Mouse (Mus musculus) spleen, postnatal 14 days (tissue): Measurements from ENCODE around the gene Chpt1.
"Not testable (repeated sequence)": the region's sequence is repeated elsewhere in the genome, so short reads cannot be mapped to it uniquely, and the experiment has no call there.

ENCODE experiments used
- DNase-seq, 2 experiments: peaks; one replicate each; pipeline ENCODE4 v3.0.0; 2021 to 2022; ENCODE audit warnings: low spot score in 2 of 2

The Chpt1 gene

DNA sequence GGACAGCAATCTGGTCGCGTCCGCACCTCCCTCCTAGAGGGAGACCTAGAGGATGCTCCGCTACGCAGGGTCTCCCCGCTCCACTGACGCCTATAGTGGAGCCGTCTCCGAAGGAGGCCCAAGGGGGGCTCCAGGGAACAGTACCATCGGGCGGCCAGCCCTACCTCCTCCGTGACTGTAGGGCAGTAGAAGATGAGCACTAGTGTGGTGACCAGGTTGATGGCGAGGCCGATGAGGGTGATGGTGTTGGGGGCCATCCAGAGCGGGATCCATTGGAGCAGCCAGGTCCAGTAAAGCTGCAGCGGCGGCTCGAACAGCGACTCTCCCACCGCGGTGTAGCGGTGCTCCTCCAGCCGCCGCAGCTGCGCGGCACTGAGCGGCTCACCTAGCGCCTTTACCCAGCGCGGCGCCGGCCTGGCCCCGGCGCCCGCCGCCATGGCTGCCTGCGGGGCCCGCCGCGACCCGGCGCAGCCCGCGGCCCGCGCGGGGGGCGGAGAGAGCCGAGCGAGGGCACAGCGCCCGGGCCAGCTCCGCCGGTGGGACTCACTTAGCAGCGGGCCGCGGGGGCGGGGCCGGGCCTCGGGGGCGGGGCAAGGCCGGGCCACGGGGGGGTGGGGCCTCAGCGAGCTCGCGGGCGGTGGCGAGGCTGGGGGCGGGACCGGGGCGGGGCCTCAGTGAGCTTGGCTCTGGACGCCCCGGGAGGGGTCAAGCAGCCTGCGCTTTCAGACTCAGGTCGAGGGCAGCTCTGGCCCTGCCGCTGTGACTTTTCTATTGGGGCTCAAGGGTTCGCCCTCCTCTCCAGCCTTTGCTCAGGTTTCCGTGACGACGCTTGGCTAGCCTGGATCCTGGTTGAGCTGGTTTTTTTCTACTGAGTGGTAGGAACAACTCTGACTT lies at the start of gene Chpt1:
Gene Chpt1, minus strand, starts transcription at position 653 of the 894 bp plus-strand sequence.
- DNase-seq = peak; percentile 64 to 73

DNA sequence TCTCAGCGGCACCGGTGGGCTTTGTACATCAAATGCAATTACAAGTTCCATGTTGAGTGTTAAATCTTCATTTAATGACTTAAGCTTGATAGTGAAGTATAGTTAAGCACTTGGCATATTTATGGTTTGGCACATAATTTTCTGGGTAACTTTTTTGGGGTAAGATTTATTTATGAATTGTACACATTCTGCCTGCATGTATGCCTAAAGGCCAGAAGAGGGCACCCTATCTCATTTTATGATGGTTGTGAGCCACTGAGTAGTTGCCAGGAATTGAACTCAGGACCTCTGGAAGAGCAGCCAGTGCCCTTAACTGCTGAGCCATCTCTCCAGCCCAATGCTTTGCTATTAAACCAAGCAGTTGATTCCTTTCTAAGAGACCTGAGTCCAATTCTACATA lies 48.9 kb upstream of the Chpt1 start:
- DNase-seq = no peak

DNA sequence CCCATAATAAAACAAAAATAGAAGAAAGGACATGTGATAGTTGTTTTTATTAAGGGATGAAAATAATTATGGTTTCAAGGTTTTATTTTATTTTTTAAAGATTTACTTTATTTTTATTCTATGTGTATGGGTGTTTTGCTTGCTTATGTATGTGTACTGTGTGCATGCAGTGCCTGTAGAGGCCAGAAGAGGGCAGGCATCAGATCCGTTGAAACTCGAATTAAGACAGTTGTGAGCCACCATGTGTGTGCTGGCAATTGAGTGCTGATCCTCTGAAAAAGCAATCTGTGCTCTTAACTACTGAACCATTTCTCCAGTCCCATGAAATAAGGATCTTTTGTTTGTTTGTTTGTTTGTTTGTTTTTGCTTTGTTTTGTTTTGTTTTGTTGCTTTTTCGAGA lies 46.4 kb upstream of the Chpt1 start:
- DNase-seq = no peak

DNA sequence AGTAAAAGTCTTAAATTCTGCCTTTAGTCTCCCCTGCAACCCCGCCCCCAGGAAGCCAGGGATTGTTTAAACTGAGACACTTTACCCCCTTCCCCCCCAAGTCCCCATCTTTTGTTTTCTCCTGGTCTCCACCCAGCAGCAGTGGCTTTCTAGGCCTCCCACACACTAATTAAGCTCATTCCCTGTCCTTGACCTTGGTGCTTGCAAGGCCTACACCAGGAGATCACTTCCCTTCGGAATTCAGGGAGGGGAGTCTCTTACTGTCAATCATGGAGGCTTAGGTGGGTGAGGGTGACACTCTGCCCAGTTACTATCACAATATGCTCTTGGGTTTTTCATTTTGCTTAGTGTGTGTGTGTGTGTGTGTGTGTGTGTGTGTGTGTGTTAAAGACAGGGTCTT lies 43.8 kb upstream of the Chpt1 start:
- DNase-seq = no peak

DNA sequence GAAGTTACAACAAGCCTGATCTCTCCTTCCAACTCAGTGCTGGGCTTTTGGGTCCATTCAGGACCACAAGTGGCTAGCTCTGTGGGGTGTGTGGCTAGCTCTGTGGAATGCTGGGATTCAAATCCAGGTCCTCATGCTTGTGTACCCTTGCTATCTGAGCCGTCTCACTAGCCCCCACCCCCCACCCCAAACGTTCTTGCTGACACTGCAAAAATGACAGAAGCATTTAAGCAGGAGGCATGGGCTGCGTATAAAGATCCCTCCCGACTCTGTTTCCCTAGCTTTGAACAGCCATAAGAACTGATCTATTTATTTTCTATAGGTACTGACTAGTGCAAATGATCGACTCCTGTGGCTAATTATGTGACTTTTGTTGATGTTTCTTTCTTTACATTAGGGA lies 26.8 kb upstream of the Chpt1 start:
- DNase-seq = no peak

DNA sequence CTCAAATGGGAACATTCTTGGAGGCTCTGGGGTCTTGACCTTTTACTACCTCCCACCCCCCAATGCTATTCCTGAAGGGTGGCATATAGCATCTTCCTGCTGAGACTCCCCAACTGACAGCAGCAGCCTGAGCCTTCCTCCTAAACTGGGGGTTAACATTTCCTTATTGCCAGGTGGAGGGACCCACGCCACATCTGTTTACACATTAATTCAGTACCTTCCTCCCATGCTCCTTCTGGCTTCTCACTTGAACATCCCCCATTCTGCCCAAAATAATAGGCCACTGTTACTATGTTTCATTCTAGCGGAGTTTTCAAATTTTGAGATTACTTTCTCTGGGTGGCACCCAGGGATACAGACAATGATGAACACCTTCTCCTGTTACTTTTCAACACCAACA lies 20.1 kb upstream of the Chpt1 start:
- DNase-seq = no peak

DNA sequence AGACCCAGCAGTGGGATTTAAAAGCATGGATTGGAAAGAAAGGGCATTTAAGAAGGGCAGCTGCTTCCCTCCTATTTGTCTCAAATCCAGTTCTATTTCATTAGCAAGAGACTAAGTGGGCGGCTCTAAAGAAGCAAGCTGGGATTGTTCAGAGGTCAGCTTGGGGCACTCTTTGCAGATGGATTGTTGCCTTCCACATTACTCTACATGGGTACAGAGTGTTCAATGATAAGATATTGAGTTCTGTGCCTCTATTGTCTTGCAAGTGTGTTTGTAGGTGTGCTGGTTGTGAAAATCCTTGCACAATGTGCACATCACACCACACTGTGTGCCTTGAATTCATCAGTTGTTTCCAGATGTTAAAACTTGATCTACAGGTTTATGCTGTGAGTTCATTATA lies 19.3 kb upstream of the Chpt1 start:
- DNase-seq = no peak

DNA sequence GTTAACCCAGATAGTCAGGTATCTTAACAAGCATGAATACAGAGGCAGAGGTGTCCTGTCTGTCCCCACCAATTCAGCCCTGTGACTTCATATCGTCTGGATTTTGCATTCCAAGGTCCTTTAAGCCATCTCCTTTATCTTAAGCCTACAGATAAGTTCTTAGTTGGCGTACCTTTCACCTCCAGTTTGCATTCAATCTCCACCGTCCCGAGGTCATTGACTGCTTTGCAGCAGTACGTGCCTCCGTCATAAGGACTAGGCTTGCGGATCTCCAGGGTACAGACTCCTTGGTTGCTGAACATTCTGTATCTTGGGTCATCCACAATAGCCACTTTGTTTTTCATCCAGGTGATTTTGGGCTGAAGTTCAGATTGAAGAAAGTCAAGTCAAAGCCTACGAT lies 18.9 kb upstream of the Chpt1 start:
- no peak for DNase-seq

DNA sequence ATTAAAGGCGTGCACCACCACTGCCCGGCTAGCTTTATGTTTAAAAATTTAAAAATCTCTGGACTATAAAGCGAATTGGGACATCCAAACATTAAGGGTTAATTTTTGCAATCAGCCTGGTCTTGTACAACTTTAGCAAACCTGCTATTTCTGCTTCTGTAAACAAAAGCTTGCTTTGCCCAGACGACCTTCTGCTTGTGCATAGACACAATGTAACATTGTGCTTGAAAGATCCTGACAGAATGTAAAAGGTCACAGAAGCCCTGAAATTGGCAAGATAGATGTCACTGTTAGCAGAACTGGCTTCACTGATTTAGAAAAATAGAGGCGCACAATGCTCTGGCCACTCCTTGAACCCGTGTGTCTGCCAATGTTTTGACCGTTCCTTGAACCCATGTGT lies 11.2 kb upstream of the Chpt1 start:
- not testable (repeated sequence) for DNase-seq

DNA sequence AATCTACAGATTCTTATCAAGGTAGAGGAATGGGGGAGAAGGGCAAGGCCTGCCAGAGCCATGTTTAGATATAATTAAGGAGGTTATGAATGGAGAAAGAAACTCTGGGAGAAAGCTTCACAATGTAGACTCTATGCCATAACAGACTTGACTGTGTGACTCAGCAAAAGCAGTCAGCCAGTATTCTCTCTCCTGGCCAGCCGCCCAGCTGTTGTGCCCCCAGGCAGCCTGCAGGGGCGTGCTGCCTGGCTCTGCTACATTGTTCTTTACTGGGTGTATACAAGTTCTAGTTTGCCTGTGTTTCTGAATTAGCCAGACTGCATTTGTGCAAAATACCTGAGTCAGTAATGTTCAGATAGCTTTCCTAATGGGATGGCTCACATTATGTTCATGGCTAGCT lies 10.6 kb upstream of the Chpt1 start:
- peak in 1 of 2 experiments; percentile 8 for DNase-seq

DNA sequence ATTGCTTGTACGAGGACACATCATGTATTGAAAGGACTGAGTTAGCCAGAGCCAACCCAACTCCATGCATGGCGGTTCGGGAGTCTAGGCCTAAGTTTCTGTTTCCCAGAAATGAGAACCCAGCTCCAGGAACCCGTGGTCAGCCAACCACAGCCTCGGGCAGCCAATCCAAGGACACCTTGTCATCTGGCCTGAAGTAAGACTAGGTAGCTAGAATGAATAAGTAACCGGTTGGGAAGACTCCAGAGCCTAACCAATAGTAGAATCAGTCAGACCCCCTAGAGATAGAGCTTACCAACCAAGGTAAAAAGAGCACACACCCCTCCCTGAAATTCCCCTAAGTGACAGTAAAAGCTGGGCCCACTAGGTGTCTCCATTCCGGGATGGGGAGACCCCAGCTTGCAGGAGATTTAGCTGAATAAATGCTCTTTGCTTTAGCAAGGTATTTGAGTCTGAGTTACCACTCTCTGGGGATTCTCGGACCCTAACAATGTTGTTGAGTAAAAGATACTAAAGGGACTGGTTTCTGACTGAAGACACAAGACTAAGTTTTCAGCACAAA lies 9.8 kb upstream of the Chpt1 start:
- DNase-seq = no peak

DNA sequence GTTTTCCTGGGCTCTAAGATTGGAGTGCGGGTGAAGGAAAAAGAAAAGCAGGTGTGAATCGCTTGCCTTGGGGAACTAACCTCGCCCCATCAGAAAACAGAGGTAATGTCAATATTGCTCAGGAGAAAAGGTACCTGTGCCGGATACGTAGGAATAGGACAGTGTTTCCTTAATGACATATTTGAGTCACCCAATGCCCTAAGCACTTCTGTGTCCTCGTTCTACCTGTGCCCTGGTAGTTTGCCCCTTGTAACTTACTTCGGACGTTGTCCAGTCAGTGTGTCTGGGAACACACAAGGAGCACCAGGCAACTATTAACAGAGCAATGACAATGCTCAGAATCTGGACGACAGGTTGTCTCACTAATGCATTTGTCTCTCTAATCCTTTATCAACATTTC lies 7.5 kb upstream of the Chpt1 start:
- no peak for DNase-seq

DNA sequence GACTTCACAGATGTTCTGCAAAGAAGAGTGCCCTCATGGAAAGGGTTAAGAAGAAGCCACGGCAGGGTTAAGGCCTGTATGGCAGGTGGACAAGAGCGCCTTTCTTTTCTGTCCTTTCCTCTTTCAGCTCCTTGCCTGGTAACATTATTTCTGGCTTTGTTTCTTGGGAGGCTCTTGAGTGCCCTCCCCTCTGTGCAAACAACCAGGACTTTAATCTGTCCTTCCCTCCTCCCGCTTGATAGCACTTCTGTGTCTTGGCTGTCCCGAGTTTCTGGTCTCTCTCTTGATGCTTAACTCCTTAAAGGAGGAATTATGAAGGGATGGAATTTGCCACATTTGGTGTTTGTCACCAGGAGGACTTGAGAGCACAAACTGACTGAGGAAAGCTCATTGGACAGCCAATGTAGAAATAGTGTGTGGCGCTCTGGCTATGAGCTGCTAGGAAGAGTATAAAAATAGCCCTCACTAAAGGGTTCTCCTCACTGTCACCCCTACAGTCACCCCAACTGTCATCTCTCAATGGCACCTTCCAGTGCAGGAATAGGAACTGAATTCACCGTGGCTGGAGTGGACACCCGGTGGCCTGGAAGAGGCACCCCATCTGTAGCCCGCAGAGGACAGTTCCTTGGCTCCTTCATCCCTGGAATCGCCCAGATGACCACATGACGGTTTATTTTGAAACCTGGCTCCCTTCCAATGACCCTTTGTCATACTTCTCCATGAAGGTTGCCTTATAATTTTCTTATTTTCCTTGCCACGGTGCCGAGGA lies 6.8 kb upstream of the Chpt1 start:
- DNase-seq = no peak

DNA sequence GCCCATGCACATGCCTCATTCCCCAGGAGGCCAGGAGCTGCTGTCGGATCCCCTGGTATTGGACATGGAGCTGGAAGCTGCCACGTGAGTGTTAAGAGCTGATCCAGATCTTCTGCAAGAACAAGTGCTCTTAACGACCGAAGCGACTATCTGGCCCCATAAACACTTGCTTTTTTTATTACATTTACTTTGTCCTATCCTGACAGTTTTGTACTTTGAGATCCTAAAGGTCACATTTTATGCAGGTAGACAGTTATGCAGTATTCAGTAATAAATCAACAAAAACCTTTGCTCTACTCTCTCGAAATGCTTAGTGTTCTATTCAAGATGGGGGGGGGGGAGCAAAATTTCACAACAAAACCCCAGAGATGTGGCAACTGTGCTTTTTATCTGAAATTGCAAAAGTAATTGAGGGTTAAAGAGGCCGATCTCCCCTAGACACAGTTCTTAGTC lies 3.8 kb upstream of the Chpt1 start:
- no peak for DNase-seq

DNA sequence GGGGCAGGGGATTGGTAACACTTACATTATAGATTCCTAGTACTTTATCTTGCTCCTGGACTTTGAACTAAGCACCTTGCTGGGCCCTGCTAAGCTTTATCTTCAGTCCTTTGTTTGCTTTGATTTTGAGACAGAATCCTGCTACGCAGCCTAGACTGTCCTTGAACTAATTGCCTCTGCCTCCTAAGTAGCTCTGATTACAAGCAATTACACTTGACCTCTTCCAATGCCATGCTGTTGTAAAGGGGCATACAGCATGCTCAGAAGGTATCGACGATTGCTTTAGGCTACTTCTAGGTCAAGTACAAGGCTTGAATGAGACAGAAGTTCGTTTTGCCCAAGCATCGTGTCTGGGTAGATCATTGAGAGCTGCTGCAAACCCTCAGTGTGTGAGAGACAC lies 1.4 kb upstream of the Chpt1 start:
- DNase-seq = no peak

DNA sequence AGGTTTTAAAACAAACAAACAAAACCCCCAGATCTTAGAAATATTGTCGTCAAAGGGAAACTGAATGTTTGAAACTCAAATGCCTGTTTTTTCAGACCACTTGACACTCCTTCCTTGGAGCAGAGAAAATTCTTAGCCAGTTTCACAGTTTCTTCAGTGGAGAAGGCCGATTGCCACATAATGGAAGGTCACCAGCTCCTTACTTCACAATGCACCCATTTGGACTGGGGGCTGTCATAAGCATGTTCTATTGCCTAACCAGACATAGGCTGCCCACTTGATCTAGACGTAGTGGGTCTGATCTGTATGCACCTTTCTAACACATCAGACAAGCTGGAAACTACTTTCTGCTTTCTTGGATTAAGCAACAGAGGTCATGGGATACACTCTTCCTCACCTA lies 608 bp upstream of the Chpt1 start:
- DNase-seq = no peak

DNA sequence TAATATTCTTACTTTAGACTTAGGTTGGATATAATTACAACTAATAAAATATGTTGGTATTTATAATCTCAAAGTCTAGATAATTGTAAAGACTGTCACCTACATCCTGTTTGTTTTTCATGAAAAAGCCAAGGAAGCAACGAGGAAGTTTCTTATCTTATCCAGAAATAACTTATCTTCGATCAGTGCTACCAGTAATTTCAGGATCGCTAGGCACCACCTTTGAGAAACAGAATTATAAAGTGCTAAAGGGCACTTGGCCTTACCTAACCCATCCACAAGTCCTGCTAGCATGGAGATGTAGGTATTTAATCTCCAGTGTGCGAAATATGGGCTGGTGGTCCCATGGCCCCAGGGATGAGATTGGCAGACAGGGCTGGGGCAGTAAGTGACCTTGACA lies 954 bp downstream of the Chpt1 start:
- DNase-seq = no peak

DNA sequence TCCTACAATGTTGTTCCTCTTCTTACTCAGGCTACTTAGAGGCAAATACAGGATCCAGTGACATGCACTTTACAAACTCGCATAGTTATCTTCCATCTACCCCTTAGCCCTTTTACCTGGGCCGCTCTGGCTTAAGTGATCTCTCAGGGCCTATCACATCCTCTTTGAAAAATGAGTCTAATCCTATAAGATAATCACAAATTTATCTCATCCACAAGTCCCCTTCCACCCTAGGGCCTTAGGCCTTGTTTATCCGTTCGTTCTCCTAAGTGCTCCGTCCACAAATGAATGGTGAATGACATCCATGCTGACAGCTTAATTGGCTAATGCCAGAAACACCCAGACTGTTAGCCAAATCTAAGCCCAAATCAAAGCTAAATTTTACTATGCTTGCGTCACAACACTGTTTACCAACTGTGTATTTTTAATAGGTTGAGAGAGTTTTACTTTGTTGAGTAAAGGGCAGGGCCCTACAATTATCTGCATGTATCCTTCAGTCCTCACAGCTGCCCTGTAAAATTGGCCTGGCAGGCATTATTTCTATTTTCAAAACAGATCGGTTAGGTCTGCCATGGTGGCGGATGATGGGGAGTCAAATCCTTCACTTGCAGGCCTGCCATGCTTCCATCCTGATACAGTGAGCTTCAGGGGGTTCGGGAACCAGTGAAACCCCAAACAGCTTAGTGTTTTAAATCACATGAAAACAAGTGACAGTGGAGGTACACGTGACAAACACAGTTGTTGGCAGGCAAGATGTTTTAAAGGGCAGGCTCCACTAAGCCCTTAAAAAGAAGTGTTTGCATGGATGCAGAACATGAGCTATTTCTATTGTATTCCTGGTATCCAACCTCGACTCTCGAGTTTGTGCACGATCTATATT lies 1.7 kb downstream of the Chpt1 start:
- DNase-seq = no peak

DNA sequence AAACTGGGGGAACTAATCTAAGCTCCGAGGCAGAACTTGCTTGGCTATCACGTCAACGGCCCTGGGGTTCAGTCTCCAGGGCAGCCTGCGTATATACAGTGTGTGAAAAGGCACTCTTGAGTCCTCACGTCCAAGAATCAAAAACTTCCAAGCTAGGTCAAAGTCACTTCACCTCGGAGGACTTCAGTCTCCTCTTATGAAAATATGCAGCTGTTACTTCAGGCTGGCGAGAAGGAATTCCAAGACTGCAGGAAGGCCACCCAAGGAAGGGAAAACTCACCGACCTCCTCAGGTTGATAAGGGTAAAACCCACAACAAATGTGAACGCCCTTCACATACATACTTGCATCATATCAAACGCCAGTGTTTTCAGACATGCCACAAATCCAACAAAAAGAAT lies 2.5 kb downstream of the Chpt1 start:
- no peak for DNase-seq

DNA sequence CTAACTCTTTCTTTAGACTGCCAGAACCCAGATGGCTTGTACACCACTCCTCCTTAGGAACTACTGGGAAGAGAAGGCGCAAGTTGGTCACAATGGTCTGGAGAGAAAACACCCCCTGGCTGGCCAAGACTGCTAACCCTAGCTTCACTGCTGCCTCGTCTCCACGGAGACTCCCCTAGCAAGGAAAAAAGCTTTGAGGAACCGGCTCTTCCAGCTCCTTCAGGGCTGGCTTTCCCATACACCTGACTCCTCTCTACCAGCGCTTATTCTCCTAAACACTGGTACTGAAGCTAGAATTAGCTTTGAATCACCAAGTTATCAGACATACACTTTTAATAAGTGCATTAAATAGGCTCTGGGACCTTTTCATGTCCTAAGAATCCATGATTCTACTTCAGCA lies 3.9 kb downstream of the Chpt1 start:
- DNase-seq = no peak

DNA sequence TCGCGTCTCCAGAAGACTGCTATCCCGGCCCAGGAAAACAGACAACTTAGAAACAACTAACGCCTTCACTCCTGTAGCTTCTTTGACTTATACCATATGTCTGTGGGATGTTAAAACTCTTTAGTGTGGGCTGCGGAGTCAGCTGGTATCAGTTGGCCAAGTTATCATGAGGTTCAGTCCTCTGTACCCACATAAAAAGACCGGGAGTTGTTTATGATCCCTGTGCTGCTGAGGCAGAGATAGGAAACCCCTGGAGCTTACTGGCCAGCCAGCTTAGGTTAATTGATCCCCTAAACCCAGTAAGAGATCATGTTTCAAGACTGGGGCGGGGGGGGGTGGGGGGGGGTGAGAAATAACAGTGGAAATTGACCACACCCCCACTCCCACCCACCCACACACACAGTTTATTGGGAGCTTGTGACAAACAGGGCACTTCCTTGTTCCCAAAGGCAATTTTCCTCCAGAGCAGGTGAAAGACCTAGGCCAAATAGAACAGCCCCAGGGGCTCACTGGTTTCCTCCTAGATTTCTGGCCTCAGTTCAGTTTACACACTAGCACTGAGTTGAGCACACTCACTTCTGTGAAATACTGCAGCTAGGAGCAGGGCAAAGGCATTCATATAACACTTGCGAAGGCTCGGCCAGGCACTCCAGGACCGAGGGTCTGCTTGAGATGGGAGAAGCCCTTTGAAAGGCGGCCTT lies 6.9 kb downstream of the Chpt1 start:
- DNase-seq = no peak
